Mouse (Mus musculus): ENCODE measurements at regions not wholly inside any gene's neighbourhood (a gene's known extent, or its start where the extent isn't known, plus 50 kb on each side); places are given as distances from the start of the nearest gene placed in this dataset.
A peak's percentile ranks its signal among the peaks of the same experiment; 100 is the strongest.
"Not testable (repeated sequence)": the region's sequence is repeated elsewhere in the genome, so short reads cannot be mapped to it uniquely, and the experiment has no call there.

GRCm38 (mm10) chr13:98438206-98438605, 53.6 kb downstream of the Gm10320 start:
- no peak overlapping the region for H3K4me3 ChIP-seq (replicated peaks)
- no peaks in the 10 kb centered on the region for H3K36me3 ChIP-seq
- peaks cover 6% of the 10 kb centered on the region; the same call in 1 of the 2 replicates for H3K9me3 ChIP-seq
- H3K4me2 ChIP-seq: no peak overlapping the region
- no peak for ATAC-seq (ENCODE audit: insufficient number of reproducible peaks, insufficient read depth, low FRiP score, low TSS enrichment, low read depth)
- WGBS: 88% methylated on average over 8 of the region's 8 CpGs
- H3K9ac ChIP-seq (replicated peaks): no peak overlapping the region
- H3K27me3 ChIP-seq: peaks cover 12% of the 10 kb centered on the region; the same call in 1 of the 2 replicates
- no peak overlapping the region for H3K27ac ChIP-seq
- peaks cover 16% of the 10 kb centered on the region for H3K4me1 ChIP-seq (replicated peaks)

GRCm38 (mm10) chr13:98436961-98437360, 54.8 kb downstream of the Gm10320 start:
- H3K27ac ChIP-seq: no peak overlapping the region
- ATAC-seq (ENCODE audit: insufficient number of reproducible peaks, insufficient read depth, low FRiP score, low TSS enrichment, low read depth): no peak
- H3K9ac ChIP-seq (replicated peaks): no peak overlapping the region
- WGBS: 29% methylated on average over 8 of the region's 8 CpGs
- H3K4me1 ChIP-seq (replicated peaks): peaks cover 16% of the 10 kb centered on the region
- no peaks in the 10 kb centered on the region for H3K9me3 ChIP-seq
- H3K27me3 ChIP-seq: peaks cover 22% of the 10 kb centered on the region
- no peak overlapping the region for H3K4me3 ChIP-seq (replicated peaks)
- H3K36me3 ChIP-seq: no peaks in the 10 kb centered on the region
- no peak overlapping the region for H3K4me2 ChIP-seq

GRCm38 (mm10) chr13:98435245-98435975, 56.4 kb downstream of the Gm10320 start:
- no peaks in the 10 kb centered on the region for H3K36me3 ChIP-seq
- 92% methylated on average over 8 of the region's 8 CpGs for WGBS
- H3K27ac ChIP-seq: no peak overlapping the region
- H3K9me3 ChIP-seq: no peaks in the 10 kb centered on the region
- H3K9ac ChIP-seq (replicated peaks): no peak overlapping the region
- no peak for ATAC-seq (ENCODE audit: insufficient number of reproducible peaks, insufficient read depth, low FRiP score, low TSS enrichment, low read depth)
- peaks cover 16% of the 10 kb centered on the region for H3K4me1 ChIP-seq (replicated peaks)
- no peak overlapping the region for H3K4me3 ChIP-seq (replicated peaks)
- H3K27me3 ChIP-seq: peaks cover 37% of the 10 kb centered on the region
- H3K4me2 ChIP-seq: no peak overlapping the region

- Histone ChIP-seq H3K27me3 (peaks cover 56% of the 10 kb centered on the region), H3K4me2 (peak overlapping the region; percentile 19), H3K36me3 (no peaks in the 10 kb centered on the region), H3K9ac (replicated peaks) (no peak overlapping the region), H3K4me3 (replicated peaks) (no peak overlapping the region), H3K27ac (no peak overlapping the region), H3K4me1 (replicated peaks) (peaks cover 20% of the 10 kb centered on the region), H3K9me3 (no peaks in the 10 kb centered on the region)
- 30% methylated on average over 21 of the region's 21 CpGs for WGBS
- no peak for ATAC-seq (ENCODE audit: insufficient number of reproducible peaks, insufficient read depth, low FRiP score, low TSS enrichment, low read depth)
Observed at GRCm38 (mm10) chr13:98429851-98430250, 62.0 kb downstream of the Gm10320 start.

GRCm38 (mm10) chr13:98427660-98428059, 64.1 kb downstream of the Gm10320 start:
- not testable (repeated sequence) for ATAC-seq (ENCODE audit: insufficient number of reproducible peaks, insufficient read depth, low FRiP score, low TSS enrichment, low read depth); H3K27ac ChIP-seq; H3K9me3 ChIP-seq; H3K9ac ChIP-seq (replicated peaks); H3K36me3 ChIP-seq; H3K4me3 ChIP-seq (replicated peaks)
- WGBS: 6% methylated on average over 16 of the region's 16 CpGs
- Histone ChIP-seq H3K4me2 (peak overlapping the region; percentile 33), H3K27me3 (peaks cover 68% of the 10 kb centered on the region), H3K4me1 (replicated peaks) (peaks cover 31% of the 10 kb centered on the region)

- peaks cover 63% of the 10 kb centered on the region for H3K27me3 ChIP-seq
- H3K36me3 ChIP-seq: no peaks in the 10 kb centered on the region
- no peak overlapping the region for H3K4me2 ChIP-seq
- H3K9ac ChIP-seq (replicated peaks): no peak overlapping the region
- no peak overlapping the region for H3K4me3 ChIP-seq (replicated peaks)
- WGBS: 87% methylated on average over 7 of the region's 7 CpGs
- H3K27ac ChIP-seq: no peak overlapping the region
- ATAC-seq (ENCODE audit: insufficient number of reproducible peaks, insufficient read depth, low FRiP score, low TSS enrichment, low read depth): no peak
- H3K9me3 ChIP-seq: no peaks in the 10 kb centered on the region
- H3K4me1 ChIP-seq (replicated peaks): peaks cover 27% of the 10 kb centered on the region
Observed at GRCm38 (mm10) chr13:98425026-98425425, 66.8 kb downstream of the Gm10320 start.

- WGBS: 24% methylated on average over 12 of the region's 12 CpGs
- H3K27me3 ChIP-seq: peaks cover 54% of the 10 kb centered on the region
- H3K9me3 ChIP-seq: no peaks in the 10 kb centered on the region
- 0 out of 2 replicates have a peak, but pooled peaks have one; percentile 63 for ATAC-seq (ENCODE audit: insufficient number of reproducible peaks, insufficient read depth, low FRiP score, low TSS enrichment, low read depth)
- H3K36me3 ChIP-seq: no peaks in the 10 kb centered on the region
- peaks cover 23% of the 10 kb centered on the region for H3K4me1 ChIP-seq (replicated peaks)
- no peak overlapping the region for H3K4me3 ChIP-seq (replicated peaks)
- no peak overlapping the region for H3K27ac ChIP-seq
- H3K4me2 ChIP-seq: no peak overlapping the region
- no peak overlapping the region for H3K9ac ChIP-seq (replicated peaks)
Observed at GRCm38 (mm10) chr13:98424000-98424399, 67.8 kb downstream of the Gm10320 start.

- H3K9me3 ChIP-seq: no peaks in the 10 kb centered on the region
- H3K36me3 ChIP-seq: no peaks in the 10 kb centered on the region
- H3K27me3 ChIP-seq: peaks cover 45% of the 10 kb centered on the region
- ATAC-seq (ENCODE audit: insufficient number of reproducible peaks, insufficient read depth, low FRiP score, low TSS enrichment, low read depth): no peak
- no peak overlapping the region for H3K9ac ChIP-seq (replicated peaks)
- no peak overlapping the region for H3K4me3 ChIP-seq (replicated peaks)
- peaks cover 17% of the 10 kb centered on the region for H3K4me1 ChIP-seq (replicated peaks)
- no peak overlapping the region for H3K4me2 ChIP-seq
- H3K27ac ChIP-seq: no peak overlapping the region
- WGBS: 72% methylated on average over 15 of the region's 15 CpGs
Observed at GRCm38 (mm10) chr13:98420419-98421043, 66.5 kb downstream of the Foxd1 start.

- no peak overlapping the region for H3K4me2 ChIP-seq
- no peak for ATAC-seq (ENCODE audit: insufficient number of reproducible peaks, insufficient read depth, low FRiP score, low TSS enrichment, low read depth)
- 84% methylated on average over 4 of the region's 4 CpGs for WGBS
- H3K9me3 ChIP-seq: no peaks in the 10 kb centered on the region
- H3K27ac ChIP-seq: no peak overlapping the region
- no peak overlapping the region for H3K4me3 ChIP-seq (replicated peaks)
- no peak overlapping the region for H3K9ac ChIP-seq (replicated peaks)
- H3K4me1 ChIP-seq (replicated peaks): no peaks in the 10 kb centered on the region
- peaks cover 26% of the 10 kb centered on the region for H3K27me3 ChIP-seq
- no peaks in the 10 kb centered on the region for H3K36me3 ChIP-seq
Observed at GRCm38 (mm10) chr13:98417736-98418135, 63.7 kb downstream of the Foxd1 start.

GRCm38 (mm10) chr13:98416457-98416856, 62.4 kb downstream of the Foxd1 start:
- Histone ChIP-seq H3K9me3 (no peaks in the 10 kb centered on the region), H3K9ac (replicated peaks) (no peak overlapping the region), H3K4me3 (replicated peaks) (no peak overlapping the region), H3K4me2 (no peak overlapping the region), H3K36me3 (no peaks in the 10 kb centered on the region), H3K27ac (no peak overlapping the region), H3K27me3 (peaks cover 16% of the 10 kb centered on the region), H3K4me1 (replicated peaks) (no peaks in the 10 kb centered on the region)
- 86% methylated on average over 6 of the region's 6 CpGs for WGBS
- ATAC-seq (ENCODE audit: insufficient number of reproducible peaks, insufficient read depth, low FRiP score, low TSS enrichment, low read depth): no peak

- Histone ChIP-seq H3K4me1 (replicated peaks) (no peaks in the 10 kb centered on the region), H3K4me2 (no peak overlapping the region), H3K36me3 (no peaks in the 10 kb centered on the region), H3K9me3 (no peaks in the 10 kb centered on the region), H3K9ac (replicated peaks) (no peak overlapping the region), H3K27me3 (peaks cover 5% of the 10 kb centered on the region), H3K27ac (no peak overlapping the region), H3K4me3 (replicated peaks) (no peak overlapping the region)
- 78% methylated on average over 3 of the region's 3 CpGs for WGBS
- ATAC-seq (ENCODE audit: insufficient number of reproducible peaks, insufficient read depth, low FRiP score, low TSS enrichment, low read depth): no peak
Observed at GRCm38 (mm10) chr13:98414851-98415250, 60.8 kb downstream of the Foxd1 start.
